Mouse (Mus musculus) E14TG2a.4 (cell line): ENCODE measurements around the gene Psmd14.

ENCODE experiments used
- CTCF ChIP-seq: conservative IDR thresholded peaks from 2 replicates; pipeline ENCODE4 v1.5.1; 2014; ENCODE audit warnings: low read length
- NANOG ChIP-seq: IDR thresholded peaks from 2 replicates; pipeline ENCODE4 v1.6.1; 2014; ENCODE audit warnings: borderline replicate concordance, low read length, mixed read lengths
- POU5F1 ChIP-seq: IDR thresholded peaks from 2 replicates; pipeline ENCODE4 v1.6.1; 2014; ENCODE audit warnings: low read length, borderline replicate concordance

GRCm38 (mm10) chr2:61807151-61807550 is 95.7 kb downstream of the Psmd14 start:
- TF ChIP-seq CTCF (no peak), NANOG (no peak), POU5F1 (no peak)
